8 mouse cellular contexts compared by ENCODE assay signal in genomic region chr17:24534160-24534718, GRCm38 (mm10). TPM values are rescaled to one million over a fixed set of nuclear protein-coding genes. Genes with fewer than 3 reads are reported as not detected.
DNase-seq lines count a peak whose midpoint lies in the region; ATAC-seq and TF ChIP-seq lines count a peak whose summit lies in the region.

Gene Rab26 (minus strand): TSS chr17:24534210.

- H3K27ac ChIP-seq in layer of hippocampus, adult 2 months, result peak within 1 kb of the TSS; percentile 91
- no peak within 1 kb of the TSS for H3K27ac ChIP-seq in embryonic facial prominence, embryonic 15.5 days (replicated peaks)
- H3K27ac ChIP-seq in midbrain, embryonic 14.5 days (replicated peaks; ENCODE audit: low read depth, low read length), result no peak within 1 kb of the TSS

- H3K4me2 ChIP-seq in embryonic facial prominence, embryonic 15.5 days (replicated peaks), result peak within 1 kb of the TSS; percentile 74
- H3K4me2 ChIP-seq in midbrain, embryonic 14.5 days (ENCODE audit: low read length), result peak within 1 kb of the TSS; percentile 59

- ATAC-seq in embryonic facial prominence, embryonic 15.5 days (ENCODE audit: insufficient number of reproducible peaks, low FRiP score, low TSS enrichment, low read depth), result no peak
- ATAC-seq in midbrain, embryonic 14.5 days (ENCODE audit: low FRiP score, low TSS enrichment), result no peak
- ATAC-seq in erythroid progenitor cell, adult 5-6 weeks (replicated peaks; ENCODE audit: low FRiP score, poor library complexity, severe bottlenecking), result no peak

- TF ChIP-seq CTCF in layer of hippocampus, adult 2 months (conservative IDR thresholded peaks at IDR 0.05), result no peak

- peak within 1 kb of the TSS; percentile 26; the same call in 1 of the 2 replicates for H3K9ac ChIP-seq in embryonic facial prominence, embryonic 15.5 days
- peak within 1 kb of the TSS; percentile 54 for H3K9ac ChIP-seq in midbrain, embryonic 14.5 days (replicated peaks; ENCODE audit: low read length)

- peak within 1 kb of the TSS; percentile 69 for H3K4me3 ChIP-seq in layer of hippocampus, adult 2 months
- H3K4me3 ChIP-seq in embryonic facial prominence, embryonic 15.5 days (replicated peaks), result peak within 1 kb of the TSS; percentile 44
- H3K4me3 ChIP-seq in midbrain, embryonic 14.5 days (replicated peaks; ENCODE audit: low read depth, low read length), result peak within 1 kb of the TSS; percentile 24

- H3K27me3 ChIP-seq in embryonic facial prominence, embryonic 15.5 days, result no peaks in the 10 kb centered on the region
- no peaks in the 10 kb centered on the region for H3K27me3 ChIP-seq in midbrain, embryonic 14.5 days (ENCODE audit: control insufficient read depth, insufficient read depth, low read length)

- 84% methylated on average over 8 of the region's 8 CpGs for WGBS in embryonic facial prominence, embryonic 15.5 days
- WGBS in midbrain, embryonic 14.5 days, result 89% methylated on average over 8 of the region's 8 CpGs

- H3K9me3 ChIP-seq in embryonic facial prominence, embryonic 15.5 days (replicated peaks), result no peaks in the 10 kb centered on the region
- no peaks in the 10 kb centered on the region for H3K9me3 ChIP-seq in midbrain, embryonic 14.5 days (ENCODE audit: control insufficient read depth, low read length)

- H3K4me1 ChIP-seq in embryonic facial prominence, embryonic 15.5 days, result peaks cover 43% of the 10 kb centered on the region
- H3K4me1 ChIP-seq in midbrain, embryonic 14.5 days (ENCODE audit: control insufficient read depth, insufficient read depth, low read length), result peaks cover 18% of the 10 kb centered on the region

- peaks cover 8% of the 10 kb centered on the region; the same call in 1 of the 2 replicates for H3K36me3 ChIP-seq in embryonic facial prominence, embryonic 15.5 days
- H3K36me3 ChIP-seq in midbrain, embryonic 14.5 days (ENCODE audit: control insufficient read depth, insufficient read depth, low read length), result peaks cover 16% of the 10 kb centered on the region

- no peak for DNase-seq in layer of hippocampus, adult 2 months (ENCODE audit: low spot score in 2 of 2)
- DNase-seq in layer of hippocampus, adult 11-12 months (ENCODE audit: low spot score), result no peak
- DNase-seq in layer of hippocampus, postnatal 10 days (ENCODE audit: low spot score in 2 of 2), result no peak
- no peak for DNase-seq in midbrain, embryonic 14.5 days
- no peak for DNase-seq in thymus, postnatal 36 days
- DNase-seq in spleen, postnatal 4 days (ENCODE audit: low spot score in 2 of 2), result no peak

RNA-seq across cellular contexts. Expression of gene Rab26, which starts in this region (rescaled TPM):
- total RNA-seq in layer of hippocampus, adult 2 months (2021), result 10 to 100 TPM; 78.2 to 82.2 TPM
- 3.7 and 4.3 TPM in 2 replicates for polyA plus RNA-seq in embryonic facial prominence, embryonic 15.5 days (2015; fragmentation: Nextera tagmentation; extraction: Ambion mirVana)
- 10 to 100 TPM; 48.9 to 49.0 TPM for total RNA-seq in layer of hippocampus, postnatal 10 days (2021)
- 4.9 and 6.5 TPM in 2 replicates for polyA plus RNA-seq in midbrain, embryonic 14.5 days (2014; fragmentation: Nextera tagmentation; extraction: Ambion mirVana)
- total RNA-seq in erythroid progenitor cell, adult 5-6 weeks (2015; ENCODE audit: low replicate concordance), result 1.1 TPM in 1 of 2 replicates, not detected in the other
- total RNA-seq in erythroid progenitor cell, adult 5-6 weeks (2017; ENCODE audit: low replicate concordance), result not detected in 2 replicates

Comparison
In these comparisons a context has a peak if more than half of its experiments do, and no peak if none do; other contexts are left out.
1. RNA of gene Rab26 (total RNA-seq): 78.2 to 82.2 TPM in layer of hippocampus, adult 2 months and 48.9 to 49.0 TPM in layer of hippocampus, postnatal 10 days; 1.1 TPM in erythroid progenitor cell, adult 5-6 weeks; every median in the first group is over 10 times any median in the second.
2. Peak in every context shown above with its lines, with median percentiles within 50 percentile points of each other: H3K4me3 ChIP-seq.